Mouse (Mus musculus): ENCODE data around the gene Als2. TPM values are rescaled to one million over a fixed set of nuclear protein-coding genes. Genes with fewer than 3 reads are reported as not detected.

Gene Als2
- total RNA-seq, 2 experiments from 2014 or later: 14.4 to 15.1 TPM

GRCm38 (mm10) chr1:59212076-59212779 lies 24.8 kb downstream of the Als2 start:
- no peak for DNase-seq

- DNase-seq: no peak
Measured at GRCm38 (mm10) chr1:59211651-59212050, 25.4 kb downstream of the Als2 start.

GRCm38 (mm10) chr1:59208331-59208730 lies 28.7 kb downstream of the Als2 start:
- DNase-seq: no peak

GRCm38 (mm10) chr1:59204489-59204888 lies 32.5 kb downstream of the Als2 start:
- no peak for DNase-seq

GRCm38 (mm10) chr1:59202367-59202766 lies 34.7 kb downstream of the Als2 start:
- DNase-seq: no peak

GRCm38 (mm10) chr1:59201561-59201960 lies 35.5 kb downstream of the Als2 start:
- DNase-seq: no peak

- DNase-seq: no peak
Measured at GRCm38 (mm10) chr1:59200960-59201359, 36.1 kb downstream of the Als2 start.

- DNase-seq: no peak
Measured at GRCm38 (mm10) chr1:59194979-59195378, 42.1 kb downstream of the Als2 start.

GRCm38 (mm10) chr1:59187786-59188185 lies 49.2 kb downstream of the Als2 start:
- DNase-seq: no peak

GRCm38 (mm10) chr1:59186317-59186716 lies 50.7 kb downstream of the Als2 start:
- DNase-seq: no peak

GRCm38 (mm10) chr1:59185410-59185809 lies 51.6 kb downstream of the Als2 start:
- no peak for DNase-seq

GRCm38 (mm10) chr1:59183045-59183444 lies 54.0 kb downstream of the Als2 start:
- DNase-seq: no peak

- DNase-seq: no peak
Measured at GRCm38 (mm10) chr1:59182373-59182772, 54.7 kb downstream of the Als2 start.

- DNase-seq: no peak
Measured at GRCm38 (mm10) chr1:59180003-59180402, 57.0 kb downstream of the Als2 start.

- no peak for DNase-seq
Measured at GRCm38 (mm10) chr1:59178401-59178800, 58.6 kb downstream of the Als2 start.

- no peak for DNase-seq
Measured at GRCm38 (mm10) chr1:59174514-59175373, 62.3 kb downstream of the Als2 start.

- DNase-seq: no peak
Measured at GRCm38 (mm10) chr1:59173023-59173422, 64.0 kb downstream of the Als2 start.

GRCm38 (mm10) chr1:59171875-59172274 lies 65.2 kb downstream of the Als2 start:
- DNase-seq: no peak

- DNase-seq: no peak
Measured at GRCm38 (mm10) chr1:59170290-59170689, 66.7 kb downstream of the Als2 start.

- DNase-seq: no peak
Measured at GRCm38 (mm10) chr1:59169586-59169985, 67.4 kb downstream of the Als2 start.

GRCm38 (mm10) chr1:59168556-59168955 lies 68.5 kb downstream of the Als2 start:
- DNase-seq: no peak

GRCm38 (mm10) chr1:59167654-59168425 lies 69.2 kb downstream of the Als2 start:
- DNase-seq: no peak

Measured in gastrocnemius, postnatal 25 days (tissue).